Mouse (Mus musculus) myocyte (in vitro differentiated cells): Measurements from ENCODE around the gene Gpat2.

ENCODE experiments used
- E2F4 ChIP-seq: IDR thresholded peaks from one replicate; pipeline ENCODE4 v1.6.1; 2011; ENCODE audit warnings: mild to moderate bottlenecking, control low read depth, moderate library complexity; ENCODE audit not compliant: insufficient read depth
- MAX ChIP-seq: IDR thresholded peaks from one replicate; pipeline ENCODE4 v1.6.1; 2011; ENCODE audit warnings: low read depth, mild to moderate bottlenecking, control low read depth
- MYOD1 ChIP-seq, 3 experiments: IDR thresholded peaks; one replicate each; pipeline ENCODE4 v1.6.1; 2011; ENCODE audit warnings: control low read depth in 2 of 3, low read depth in 2 of 3, mild to moderate bottlenecking in 2 of 3, moderate library complexity in 1 of 3; ENCODE audit not compliant: insufficient read length in 2 of 3, control insufficient read depth in 1 of 3
- MYOG ChIP-seq, 3 experiments: IDR thresholded peaks; one replicate each; pipeline ENCODE4 v1.6.1; 2011; ENCODE audit warnings: control low read depth in 2 of 3, low read depth in 2 of 3, mild to moderate bottlenecking in 2 of 3; ENCODE audit not compliant: insufficient read length in 2 of 3, control insufficient read depth in 1 of 3, insufficient read depth in 1 of 3
- POLR2A ChIP-seq: IDR thresholded peaks from one replicate; pipeline ENCODE4 v1.6.1; 2011; ENCODE audit warnings: low read depth, mild to moderate bottlenecking, control low read depth, moderate library complexity; ENCODE audit not compliant: insufficient read length
- POLR2AphosphoS2 ChIP-seq: IDR thresholded peaks from one replicate; pipeline ENCODE4 v1.6.1; 2011; ENCODE audit warnings: low read depth, control low read depth; ENCODE audit not compliant: insufficient read length
- TCF3 ChIP-seq: IDR thresholded peaks from one replicate; pipeline ENCODE4 v1.6.1; 2011; ENCODE audit warnings: low read depth, control low read depth; ENCODE audit not compliant: insufficient read length
- USF1 ChIP-seq: IDR thresholded peaks from one replicate; pipeline ENCODE4 v1.6.1; 2011; ENCODE audit warnings: low read depth, mild to moderate bottlenecking, control low read depth, moderate library complexity

- TF ChIP-seq POLR2AphosphoS2 (no peak), E2F4 (no peak), POLR2A (no peak), MAX (no peak), TCF3 (no peak), MYOG (IDR thresholded peaks at IDR 0.05; ENCODE audit: control insufficient read depth in 1 of 3, insufficient read depth in 1 of 3, insufficient read length in 2 of 3, low read depth in 2 of 3) (no peak), USF1 (no peak), MYOD1 (IDR thresholded peaks at IDR 0.05; ENCODE audit: control insufficient read depth in 1 of 3, insufficient read length in 2 of 3, low read depth in 2 of 3) (no peak)
Observed at GRCm38 (mm10) chr2:127479763-127480162, 54.8 kb downstream of the Gpat2 start.
